Mouse (Mus musculus) intestine, embryonic 16.5 days (tissue): ENCODE data around the gene Nup43. TPM values are rescaled to one million over a fixed set of nuclear protein-coding genes. Genes with fewer than 3 reads are reported as not detected.
A peak's percentile ranks its signal among the peaks of the same experiment; 100 is the strongest.

Source experiments
- ATAC-seq: fragments of 200-750 bp; cut with Nextera tagmentation; 2 replicates; pipeline ENCODE4 v1.8.0; 2017; ENCODE audit warnings: moderate TSS enrichment, moderate library complexity
- H3K27ac ChIP-seq: fragments of 300-500 bp; sonication (generic); 2 replicates; pipeline ENCODE4 v1.5.1; 2014; ENCODE audit warnings: mild to moderate bottlenecking, low read length
- H3K27me3 ChIP-seq: fragments of 300-500 bp; sonication (generic); replicated peaks from 2 replicates; pipeline ENCODE4 v1.6.1; 2014; ENCODE audit warnings: low read length, control low read depth, mixed read lengths; ENCODE audit not compliant: control insufficient read depth, insufficient read depth
- H3K36me3 ChIP-seq: fragments of 300-500 bp; sonication (generic); 2 replicates; pipeline ENCODE4 v1.6.1; 2014; ENCODE audit warnings: low read length, control low read depth; ENCODE audit not compliant: control insufficient read depth, insufficient read depth
- H3K4me1 ChIP-seq: fragments of 300-500 bp; sonication (generic); 2 replicates; pipeline ENCODE4 v1.6.1; 2014; ENCODE audit warnings: low read length, control low read depth, mixed read lengths; ENCODE audit not compliant: control insufficient read depth, insufficient read depth
- H3K4me2 ChIP-seq: fragments of 300-500 bp; sonication (generic); 2 replicates; pipeline ENCODE4 v1.6.1; 2014; ENCODE audit warnings: low read depth, low read length, control low read depth
- H3K4me3 ChIP-seq: fragments of 300-500 bp; sonication (generic); 2 replicates; pipeline ENCODE4 v1.5.1; 2014; ENCODE audit warnings: mild to moderate bottlenecking, low read length
- H3K9ac ChIP-seq: fragments of 300-500 bp; sonication (generic); 2 replicates; pipeline ENCODE4 v1.6.1; 2014; ENCODE audit warnings: low read depth, low read length
- H3K9me3 ChIP-seq: fragments of 300-500 bp; sonication (generic); 2 replicates; pipeline ENCODE4 v1.6.1; 2016; ENCODE audit warnings: low read length, control low read depth; ENCODE audit not compliant: control insufficient read depth
- WGBS: fragments of 180-500 bp; shearing (Covaris S2); extraction: QIAGEN DNeasy Blood & Tissue Kit; methylation state at CpG from one replicate; pipeline ENCODE4 v1.1.7; 2014; 5-methylcytosine and 5-hydroxymethylcytosine counted together
- polyA plus RNA-seq: library from polyadenylated mRNA; unstranded; fragments of >200 nt; fragmentation: Nextera tagmentation; extraction: Ambion mirVana; gene quantifications from 2 replicates; pipeline ENCODE4 v1.2.1, GENCODE M21; 2015

The Nup43 gene
- polyA plus RNA-seq, 1 experiment from 2014 or later = 39.5 TPM

GRCm38 (mm10) chr10:7680731-7681301, 13.5 kb downstream of the Nup43 start, which contains the start of the genes Pcmt1 and Lats1:
TSS of gene Pcmt1 (minus strand) at chr10:7681136.
TSS of gene Lats1 (plus strand) at chr10:7681214.
- peak; percentile 89 for ATAC-seq
- Histone ChIP-seq H3K27me3 (no peaks in the 10 kb centered on the region), H3K36me3 (peaks cover 6% of the 10 kb centered on the region; the same call in 1 of the 2 replicates), H3K9me3 (no peaks in the 10 kb centered on the region), H3K4me1 (peaks cover 19% of the 10 kb centered on the region), H3K27ac (peak within 1 kb of the TSS; percentile 97), H3K4me3 (peak within 1 kb of the TSS; percentile 93), H3K9ac (peak within 1 kb of the TSS; percentile 100), H3K4me2 (peak within 1 kb of the TSS; percentile 78)
- under 1% methylated on average over 63 of the region's 65 CpGs for WGBS

- H3K9me3 ChIP-seq = no peaks in the 10 kb centered on the region
- H3K27me3 ChIP-seq = no peaks in the 10 kb centered on the region
- ATAC-seq = peak; percentile 92
- peak overlapping the region; percentile 67 for H3K4me2 ChIP-seq
- peaks cover 6% of the 10 kb centered on the region; the same call in 1 of the 2 replicates for H3K36me3 ChIP-seq
- H3K4me1 ChIP-seq = peaks cover 19% of the 10 kb centered on the region
- under 1% methylated on average over 64 of the region's 64 CpGs for WGBS
- peak overlapping the region; percentile 93 for H3K4me3 ChIP-seq
- peak overlapping the region; percentile 97 for H3K27ac ChIP-seq
- peak overlapping the region; percentile 100 for H3K9ac ChIP-seq
These were observed 14.2 kb downstream of the Nup43 start for GRCm38 (mm10) chr10:7681343-7682025.

GRCm38 (mm10) chr10:7682249-7682648, 14.9 kb downstream of the Nup43 start:
- no peak for ATAC-seq
- Histone ChIP-seq H3K4me3 (peak overlapping the region; percentile 93), H3K9me3 (no peaks in the 10 kb centered on the region), H3K4me2 (peak overlapping the region; percentile 67), H3K4me1 (peaks cover 19% of the 10 kb centered on the region), H3K27me3 (no peaks in the 10 kb centered on the region), H3K27ac (no peak overlapping the region), H3K36me3 (peaks cover 6% of the 10 kb centered on the region; the same call in 1 of the 2 replicates), H3K9ac (peak overlapping the region; percentile 39)
- 36% methylated on average over 3 of the region's 3 CpGs for WGBS

- 72% methylated on average over 6 of the region's 6 CpGs for WGBS
- no peak overlapping the region for H3K9ac ChIP-seq
These were observed 19.6 kb downstream of the Nup43 start for GRCm38 (mm10) chr10:7686902-7687301.

GRCm38 (mm10) chr10:7695286-7695685, 28.0 kb downstream of the Nup43 start:
- Histone ChIP-seq H3K27me3 (no peaks in the 10 kb centered on the region), H3K36me3 (peaks cover 16% of the 10 kb centered on the region), H3K4me2 (no peak overlapping the region), H3K27ac (no peak overlapping the region), H3K4me1 (no peaks in the 10 kb centered on the region), H3K9ac (no peak overlapping the region), H3K9me3 (no peaks in the 10 kb centered on the region), H3K4me3 (no peak overlapping the region)
- no peak for ATAC-seq

More at GRCm38 (mm10) chr10:7686902-7687301, 19.6 kb downstream of the Nup43 start:
- Histone ChIP-seq H3K4me1 (peaks cover 11% of the 10 kb centered on the region), H3K9me3 (no peaks in the 10 kb centered on the region), H3K27me3 (no peaks in the 10 kb centered on the region), H3K36me3 (peaks cover 3% of the 10 kb centered on the region; the same call in 1 of the 2 replicates), H3K4me2 (no peak overlapping the region), H3K27ac (no peak overlapping the region), H3K4me3 (no peak overlapping the region)
- peak; percentile 22; the same call in 1 of the 2 replicates for ATAC-seq

GRCm38 (mm10) chr10:7700120-7700519, 32.8 kb downstream of the Nup43 start:
- no peak overlapping the region for H3K4me2 ChIP-seq
- peaks cover 22% of the 10 kb centered on the region for H3K36me3 ChIP-seq

GRCm38 (mm10) chr10:7702586-7702985, 35.3 kb downstream of the Nup43 start:
- no peak for ATAC-seq
- no peak overlapping the region for H3K4me3 ChIP-seq
- no peak overlapping the region for H3K4me2 ChIP-seq
- no peaks in the 10 kb centered on the region for H3K9me3 ChIP-seq
- WGBS = 96% methylated on average over 6 of the region's 6 CpGs
- H3K27me3 ChIP-seq = no peaks in the 10 kb centered on the region
- H3K9ac ChIP-seq = no peak overlapping the region
- peaks cover 22% of the 10 kb centered on the region for H3K36me3 ChIP-seq
- no peak overlapping the region for H3K27ac ChIP-seq
- no peaks in the 10 kb centered on the region for H3K4me1 ChIP-seq

More at GRCm38 (mm10) chr10:7700120-7700519, 32.8 kb downstream of the Nup43 start:
- Histone ChIP-seq H3K27ac (no peak overlapping the region), H3K9me3 (no peaks in the 10 kb centered on the region), H3K9ac (no peak overlapping the region), H3K27me3 (no peaks in the 10 kb centered on the region), H3K4me3 (no peak overlapping the region), H3K4me1 (no peaks in the 10 kb centered on the region)
- WGBS = 84% methylated on average over 3 of the region's 3 CpGs
- ATAC-seq = no peak

- Histone ChIP-seq H3K36me3 (peaks cover 18% of the 10 kb centered on the region; the same call in 1 of the 2 replicates), H3K9ac (no peak overlapping the region), H3K9me3 (no peaks in the 10 kb centered on the region), H3K4me2 (no peak overlapping the region), H3K27ac (no peak overlapping the region), H3K4me3 (no peak overlapping the region), H3K4me1 (no peaks in the 10 kb centered on the region), H3K27me3 (no peaks in the 10 kb centered on the region)
- 95% methylated on average over 5 of the region's 5 CpGs for WGBS
- ATAC-seq = no peak
These were observed 42.8 kb downstream of the Nup43 start for GRCm38 (mm10) chr10:7710121-7710520.

- no peaks in the 10 kb centered on the region for H3K27me3 ChIP-seq
- peaks cover 18% of the 10 kb centered on the region; the same call in 1 of the 2 replicates for H3K36me3 ChIP-seq
- no peaks in the 10 kb centered on the region for H3K4me1 ChIP-seq
- no peaks in the 10 kb centered on the region for H3K9me3 ChIP-seq
- no peak overlapping the region for H3K4me3 ChIP-seq
- H3K27ac ChIP-seq = no peak overlapping the region
- ATAC-seq = no peak
- 94% methylated on average over 13 of the region's 13 CpGs for WGBS
- no peak overlapping the region for H3K4me2 ChIP-seq
- H3K9ac ChIP-seq = no peak overlapping the region
These were observed 45.2 kb downstream of the Nup43 start for GRCm38 (mm10) chr10:7712506-7712905.
